Mouse (Mus musculus) forebrain, embryonic 12.5 days (tissue): ENCODE measurements around the gene 1700001O22Rik. TPM values are rescaled to one million over a fixed set of nuclear protein-coding genes. Genes with fewer than 3 reads are reported as not detected.

Experiments used
- ATAC-seq: fragments of 200-750 bp; cut with Nextera tagmentation; 2 replicates; pipeline ENCODE4 v1.8.0; 2017; ENCODE audit warnings: moderate TSS enrichment; ENCODE audit not compliant: low FRiP score
- H3K27ac ChIP-seq: fragments of 300-500 bp; sonication (generic); 2 replicates; pipeline ENCODE4 v1.5.1; 2016; ENCODE audit warnings: mild to moderate bottlenecking
- H3K27me3 ChIP-seq: fragments of 300-500 bp; sonication (generic); 2 replicates; pipeline ENCODE4 v1.6.1; 2016; ENCODE audit warnings: mild to moderate bottlenecking
- H3K36me3 ChIP-seq: fragments of 300-500 bp; sonication (generic); replicated peaks from 2 replicates; pipeline ENCODE4 v1.6.1; 2016; ENCODE audit warnings: mild to moderate bottlenecking
- H3K4me1 ChIP-seq: fragments of 300-500 bp; sonication (generic); 2 replicates; pipeline ENCODE4 v1.6.1; 2016
- H3K4me2 ChIP-seq: fragments of 300-500 bp; sonication (generic); 2 replicates; pipeline ENCODE4 v1.6.1; 2016; ENCODE audit warnings: mild to moderate bottlenecking, moderate library complexity
- H3K4me3 ChIP-seq: fragments of 300-500 bp; sonication (generic); replicated peaks from 2 replicates; pipeline ENCODE4 v1.5.1; 2016; ENCODE audit warnings: mild to moderate bottlenecking
- H3K9ac ChIP-seq: fragments of 300-500 bp; sonication (generic); 2 replicates; pipeline ENCODE4 v1.6.1; 2016; ENCODE audit warnings: mild to moderate bottlenecking
- H3K9me3 ChIP-seq: fragments of 300-500 bp; sonication (generic); 2 replicates; pipeline ENCODE4 v1.6.1; 2016
- WGBS: fragments of 180-500 bp; shearing (Covaris S2); methylation state at CpG from one replicate; pipeline ENCODE4 v1.1.7; 2016; 5-methylcytosine and 5-hydroxymethylcytosine counted together
- polyA plus RNA-seq: library from polyadenylated mRNA; unstranded; fragments of >200 nt; fragmentation: Nextera tagmentation; extraction: Ambion mirVana; gene quantifications from 2 replicates; pipeline ENCODE4 v1.2.1, GENCODE M21; 2016

The 1700001O22Rik gene
- polyA plus RNA-seq, 1 experiment from 2014 or later, result 4.2 TPM

GRCm38 (mm10) chr2:30830283-30830795 is 26.9 kb upstream of the 1700001O22Rik start, which contains the start of gene Asb6:
Asb6 (minus strand) TSS chr2:30830333.
- H3K27ac ChIP-seq, result 0 out of 2 replicates have a peak within 1 kb of the TSS, but pooled peaks have one; percentile 37
- no peak within 1 kb of the TSS for H3K4me2 ChIP-seq
- H3K4me3 ChIP-seq, result no peak within 1 kb of the TSS
- H3K36me3 ChIP-seq, result peaks cover 13% of the 10 kb centered on the region
- no peaks in the 10 kb centered on the region for H3K27me3 ChIP-seq
- WGBS, result 8% methylated on average over 4 of the region's 4 CpGs
- no peaks in the 10 kb centered on the region for H3K9me3 ChIP-seq
- no peak within 1 kb of the TSS for H3K9ac ChIP-seq
- ATAC-seq, result no peak
- peaks cover 19% of the 10 kb centered on the region for H3K4me1 ChIP-seq

- Histone ChIP-seq H3K27ac (no peak overlapping the region), H3K9me3 (no peaks in the 10 kb centered on the region), H3K4me3 (no peak overlapping the region), H3K4me2 (no peak overlapping the region), H3K4me1 (peaks cover 19% of the 10 kb centered on the region), H3K36me3 (peaks cover 23% of the 10 kb centered on the region), H3K9ac (no peak overlapping the region), H3K27me3 (no peaks in the 10 kb centered on the region)
- ATAC-seq, result no peak
- 39% methylated on average over 5 of the region's 5 CpGs for WGBS
Observed at GRCm38 (mm10) chr2:30829315-30829714, 25.9 kb upstream of the 1700001O22Rik start.

GRCm38 (mm10) chr2:30827749-30828475 is 24.5 kb upstream of the 1700001O22Rik start:
- H3K9ac ChIP-seq, result peak overlapping the region; percentile 85
- under 1% methylated on average over 63 of the region's 63 CpGs for WGBS
- H3K9me3 ChIP-seq, result no peaks in the 10 kb centered on the region
- H3K4me3 ChIP-seq, result peak overlapping the region; percentile 99
- peak; percentile 93 for ATAC-seq
- no peaks in the 10 kb centered on the region for H3K27me3 ChIP-seq
- H3K27ac ChIP-seq, result peak overlapping the region; percentile 60; the same call in 1 of the 2 replicates
- peaks cover 26% of the 10 kb centered on the region for H3K4me1 ChIP-seq
- H3K4me2 ChIP-seq, result peak overlapping the region; percentile 98
- H3K36me3 ChIP-seq, result peaks cover 37% of the 10 kb centered on the region

- peak overlapping the region; percentile 98 for H3K4me2 ChIP-seq
- H3K4me1 ChIP-seq, result peaks cover 30% of the 10 kb centered on the region
- H3K27me3 ChIP-seq, result no peaks in the 10 kb centered on the region
- peaks cover 45% of the 10 kb centered on the region for H3K36me3 ChIP-seq
- peak overlapping the region; percentile 85 for H3K9ac ChIP-seq
- peak overlapping the region; percentile 99 for H3K4me3 ChIP-seq
- no peaks in the 10 kb centered on the region for H3K9me3 ChIP-seq
- H3K27ac ChIP-seq, result peak overlapping the region; percentile 60; the same call in 1 of the 2 replicates
- no peak for ATAC-seq
- 36% methylated on average over 26 of the region's 26 CpGs for WGBS
Observed at GRCm38 (mm10) chr2:30826825-30827748, 23.6 kb upstream of the 1700001O22Rik start.

GRCm38 (mm10) chr2:30823385-30824153 is 20.1 kb upstream of the 1700001O22Rik start:
- Histone ChIP-seq H3K4me2 (no peak overlapping the region), H3K4me3 (no peak overlapping the region), H3K36me3 (peaks cover 80% of the 10 kb centered on the region), H3K27ac (peak overlapping the region; percentile 16; the same call in 1 of the 2 replicates), H3K9ac (no peak overlapping the region), H3K9me3 (0 out of 2 replicates have a peak, but pooled peaks cover 4% of the 10 kb centered on the region), H3K4me1 (peaks cover 29% of the 10 kb centered on the region), H3K27me3 (no peaks in the 10 kb centered on the region)
- WGBS, result 77% methylated on average over 13 of the region's 13 CpGs
- no peak for ATAC-seq

- H3K36me3 ChIP-seq, result peaks cover 87% of the 10 kb centered on the region
- no peak overlapping the region for H3K4me3 ChIP-seq
- no peak overlapping the region for H3K4me2 ChIP-seq
- WGBS, result 92% methylated on average over 8 of the region's 8 CpGs
- no peak overlapping the region for H3K9ac ChIP-seq
- ATAC-seq, result no peak
- 0 out of 2 replicates have a peak, but pooled peaks cover 4% of the 10 kb centered on the region for H3K9me3 ChIP-seq
- peaks cover 24% of the 10 kb centered on the region for H3K4me1 ChIP-seq
- H3K27me3 ChIP-seq, result no peaks in the 10 kb centered on the region
- no peak overlapping the region for H3K27ac ChIP-seq
Observed at GRCm38 (mm10) chr2:30822460-30822859, 19.0 kb upstream of the 1700001O22Rik start.

GRCm38 (mm10) chr2:30821073-30821472 is 17.6 kb upstream of the 1700001O22Rik start:
- WGBS, result 96% methylated on average over 3 of the region's 3 CpGs
- no peak overlapping the region for H3K4me3 ChIP-seq
- H3K4me1 ChIP-seq, result peaks cover 11% of the 10 kb centered on the region
- no peaks in the 10 kb centered on the region for H3K27me3 ChIP-seq
- no peak for ATAC-seq
- 0 out of 2 replicates have a peak, but pooled peaks cover 4% of the 10 kb centered on the region for H3K9me3 ChIP-seq
- no peak overlapping the region for H3K9ac ChIP-seq
- peaks cover 90% of the 10 kb centered on the region for H3K36me3 ChIP-seq
- no peak overlapping the region for H3K27ac ChIP-seq
- no peak overlapping the region for H3K4me2 ChIP-seq

- Histone ChIP-seq H3K9ac (no peak overlapping the region), H3K4me2 (no peak overlapping the region), H3K4me1 (peaks cover 11% of the 10 kb centered on the region), H3K9me3 (0 out of 2 replicates have a peak, but pooled peaks cover 4% of the 10 kb centered on the region), H3K4me3 (no peak overlapping the region), H3K27ac (no peak overlapping the region), H3K27me3 (no peaks in the 10 kb centered on the region), H3K36me3 (peaks cover 89% of the 10 kb centered on the region)
- WGBS, result 93% methylated on average over 5 of the region's 5 CpGs
- no peak for ATAC-seq
Observed at GRCm38 (mm10) chr2:30819873-30820272, 16.4 kb upstream of the 1700001O22Rik start.

- no peak overlapping the region for H3K4me2 ChIP-seq
- no peak overlapping the region for H3K4me3 ChIP-seq
- no peaks in the 10 kb centered on the region for H3K27me3 ChIP-seq
- 97% methylated on average over 1 of the region's 1 CpGs for WGBS
- no peak overlapping the region for H3K27ac ChIP-seq
- H3K36me3 ChIP-seq, result peaks cover 86% of the 10 kb centered on the region
- 0 out of 2 replicates have a peak, but pooled peaks cover 4% of the 10 kb centered on the region for H3K9me3 ChIP-seq
- H3K9ac ChIP-seq, result no peak overlapping the region
- H3K4me1 ChIP-seq, result no peaks in the 10 kb centered on the region
- ATAC-seq, result no peak
Observed at GRCm38 (mm10) chr2:30816383-30816782, 12.9 kb upstream of the 1700001O22Rik start.

GRCm38 (mm10) chr2:30810573-30810972 is 7.1 kb upstream of the 1700001O22Rik start:
- Histone ChIP-seq H3K27ac (no peak overlapping the region), H3K27me3 (no peaks in the 10 kb centered on the region), H3K4me2 (no peak overlapping the region; the same call in 1 of the 2 replicates), H3K36me3 (peaks cover 42% of the 10 kb centered on the region), H3K4me3 (no peak overlapping the region), H3K9ac (no peak overlapping the region), H3K4me1 (peaks cover 30% of the 10 kb centered on the region), H3K9me3 (no peaks in the 10 kb centered on the region)
- 93% methylated on average over 7 of the region's 7 CpGs for WGBS
- ATAC-seq, result no peak

- Histone ChIP-seq H3K9me3 (no peaks in the 10 kb centered on the region), H3K27me3 (no peaks in the 10 kb centered on the region), H3K9ac (no peak overlapping the region), H3K27ac (no peak overlapping the region), H3K36me3 (peaks cover 32% of the 10 kb centered on the region), H3K4me1 (peaks cover 30% of the 10 kb centered on the region), H3K4me2 (peak overlapping the region; percentile 38), H3K4me3 (peak overlapping the region; percentile 20)
- WGBS, result 88% methylated on average over 5 of the region's 5 CpGs
- ATAC-seq, result no peak
Observed at GRCm38 (mm10) chr2:30809503-30809902, 6.0 kb upstream of the 1700001O22Rik start.
